Mouse (Mus musculus) urinary bladder, postnatal 25 days (tissue): ENCODE results near the gene Cul7.
A peak's percentile ranks its signal among the peaks of the same experiment; 100 is the strongest.

Experiments
- DNase-seq: peaks from one replicate; pipeline ENCODE4 v3.0.0; 2022; ENCODE audit warnings: low spot score

The Cul7 gene

DNA sequence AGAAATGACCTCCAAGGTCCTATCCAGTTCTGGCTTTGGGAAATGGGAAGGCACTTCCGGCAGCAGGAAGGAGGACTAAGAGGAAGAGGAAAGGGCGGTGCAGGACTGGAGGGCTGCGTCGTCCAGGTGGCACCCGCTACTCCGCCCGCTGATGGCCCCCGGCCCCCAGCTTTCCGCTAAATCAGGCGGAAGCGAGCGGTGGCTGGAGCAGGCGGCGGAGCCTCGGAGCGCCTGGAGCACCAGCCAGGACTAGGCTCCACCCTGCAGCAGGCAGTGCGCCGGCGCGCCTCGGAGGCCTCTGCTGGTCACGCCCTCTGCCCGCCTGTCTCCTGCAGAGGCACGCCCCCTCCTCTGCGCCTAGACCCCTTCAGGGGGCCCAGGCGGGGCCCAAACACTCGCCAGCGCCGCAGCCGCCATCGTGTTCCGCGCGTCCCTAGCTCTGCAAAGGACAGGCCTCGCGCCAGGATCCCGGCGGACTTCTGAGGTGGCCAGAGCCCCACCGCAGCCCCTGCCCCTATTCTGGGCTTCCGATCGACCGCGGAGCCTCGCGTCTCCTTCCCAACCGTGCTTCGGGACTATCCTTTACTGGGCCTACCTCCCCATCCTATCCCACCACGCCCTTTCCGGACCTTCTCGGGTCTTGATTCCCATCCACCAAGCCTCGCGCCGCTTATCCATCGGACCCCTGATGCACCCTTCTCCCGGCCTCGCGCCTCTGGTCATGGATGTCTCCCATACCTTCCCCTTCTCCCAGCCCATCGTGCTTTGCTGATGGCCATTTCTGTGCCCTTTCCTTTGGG, at the start of gene Cul7:
Cul7 (plus strand) TSS at position 106 of the 800 bp plus-strand sequence.
- peak; percentile 80 for DNase-seq

DNA sequence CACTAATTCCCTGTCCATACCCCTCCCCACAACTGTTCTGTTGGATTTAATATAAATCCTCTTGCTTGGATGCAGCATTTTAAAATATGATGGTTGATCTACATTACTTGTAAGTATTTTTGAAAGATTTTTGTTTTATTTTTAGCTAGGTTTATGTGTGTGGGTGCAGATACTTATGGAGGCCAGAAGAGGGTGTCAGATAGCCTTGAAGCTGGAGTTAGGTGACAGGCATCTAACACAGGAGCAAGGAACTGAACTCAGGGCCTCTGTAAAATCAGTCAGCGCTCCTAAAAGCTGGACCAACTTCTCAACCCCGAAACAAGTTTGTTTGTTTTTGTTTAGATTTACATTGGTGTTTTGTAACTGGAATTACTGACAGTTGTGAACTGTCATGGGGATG, 49.6 kb upstream of the Cul7 start:
- DNase-seq = no peak

DNA sequence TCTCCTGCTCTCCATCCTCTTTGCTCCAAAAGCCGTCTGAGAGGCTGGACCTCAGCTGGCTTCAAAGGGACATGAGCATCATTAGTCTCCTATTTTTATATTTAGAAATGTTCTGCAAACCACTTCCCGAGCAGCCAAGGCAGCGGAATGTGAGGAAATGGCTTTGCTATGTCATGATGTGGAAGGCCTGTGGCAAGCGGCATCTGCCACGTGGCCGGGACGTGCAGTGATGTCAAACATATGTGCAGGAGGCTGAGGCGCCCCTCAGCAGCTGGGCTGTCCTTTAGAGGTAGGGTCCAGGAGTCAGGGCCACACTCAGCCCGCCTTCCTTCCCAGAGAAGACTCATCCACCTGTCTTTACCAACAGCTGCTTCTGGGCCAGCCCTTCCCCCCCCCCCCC, 47.9 kb upstream of the Cul7 start:
- no peak for DNase-seq

DNA sequence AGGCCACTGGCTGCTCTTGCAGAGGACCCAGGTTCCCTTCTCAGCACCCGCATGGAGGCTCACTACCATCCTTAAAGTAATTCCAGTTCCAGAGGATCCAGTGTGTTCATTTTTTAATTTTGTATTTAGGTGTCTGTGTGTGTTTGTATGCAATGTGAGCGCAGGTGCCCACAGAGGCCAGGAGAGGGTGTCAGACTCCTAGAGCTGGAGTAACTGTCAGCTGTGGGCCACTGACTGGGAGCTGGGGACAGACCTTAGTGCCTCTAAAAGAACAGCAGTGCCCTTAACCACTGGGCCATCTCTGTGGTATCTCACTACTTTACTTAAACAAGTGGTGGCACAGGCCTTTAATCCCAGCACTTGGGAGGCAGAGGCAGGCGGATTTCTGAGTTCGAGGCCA, 46.9 kb upstream of the Cul7 start:
- no peak for DNase-seq

DNA sequence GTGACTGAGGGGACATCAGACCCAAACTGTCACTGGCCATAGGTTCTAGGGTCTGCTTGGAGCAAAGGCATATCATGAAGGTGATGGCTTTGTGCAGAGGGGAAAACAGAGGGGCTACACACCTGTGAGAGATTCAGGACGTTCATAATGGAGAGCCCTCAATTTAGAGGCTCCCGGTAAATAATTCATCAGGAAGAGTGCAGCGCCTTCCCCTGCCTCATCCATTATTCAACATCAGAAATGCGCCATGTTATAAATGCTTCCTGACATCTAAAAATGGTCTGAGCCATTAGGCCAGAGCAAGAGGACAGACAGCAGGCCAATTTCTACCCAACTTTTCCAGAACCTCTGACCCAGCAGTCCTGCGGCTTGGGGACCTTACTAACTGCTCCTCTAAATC, 45.0 kb upstream of the Cul7 start:
- no peak for DNase-seq

DNA sequence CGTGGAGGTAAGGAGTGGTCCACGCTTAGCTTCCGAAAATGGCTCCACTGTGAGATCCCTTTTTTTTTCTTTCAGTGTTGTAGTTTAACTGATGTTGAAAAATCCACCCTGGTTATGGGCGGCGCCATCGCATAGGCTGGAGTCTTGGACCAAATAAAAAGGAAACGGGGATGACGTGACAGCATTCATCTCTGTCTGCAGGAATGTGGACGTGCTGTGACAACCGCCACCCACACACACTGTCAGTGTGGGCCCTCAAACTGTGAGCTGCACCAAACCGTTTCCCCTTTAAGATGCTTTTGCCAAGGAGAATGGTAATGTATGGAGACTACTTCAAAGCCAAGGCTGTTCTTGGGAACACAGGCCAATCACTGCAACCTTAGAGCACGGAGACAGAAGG, 44.1 kb upstream of the Cul7 start:
- no peak for DNase-seq

DNA sequence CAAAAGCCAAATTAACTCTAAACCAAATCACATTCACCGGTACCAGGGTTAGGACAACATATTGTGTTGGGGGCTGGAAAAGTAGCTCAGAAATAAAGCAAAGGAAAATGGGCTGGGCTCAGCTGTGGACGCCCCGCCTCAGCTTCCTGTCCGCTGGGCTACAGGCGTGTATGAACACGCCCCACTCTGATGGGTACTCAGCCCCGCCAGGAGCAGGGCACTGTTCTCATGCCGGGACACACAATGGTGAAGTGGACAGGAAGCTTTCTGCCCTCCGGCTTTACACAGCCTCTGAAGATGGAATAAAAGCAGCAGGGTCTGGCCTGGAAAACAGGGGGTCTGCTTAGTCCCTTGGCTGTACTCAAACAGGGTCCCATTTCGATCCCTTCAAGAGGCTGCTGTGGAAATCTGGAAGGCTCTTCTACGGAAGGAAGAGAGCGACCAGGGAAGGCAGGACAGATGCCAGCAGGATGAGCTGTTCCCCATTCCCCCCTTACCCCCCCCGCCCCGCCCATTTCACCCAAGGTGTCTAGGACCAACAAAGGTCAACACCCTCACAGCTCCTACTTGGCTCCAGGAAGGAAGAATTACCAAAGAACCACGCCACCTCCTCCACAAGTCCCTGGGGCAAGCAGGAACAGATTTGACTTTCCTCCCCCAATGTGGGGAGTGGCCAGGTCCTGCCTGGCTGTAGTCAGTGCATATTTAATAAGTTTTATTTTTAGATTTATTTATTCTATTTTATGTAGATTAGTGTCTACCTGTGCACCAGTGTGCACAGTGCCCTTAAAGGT, 40.2 kb upstream of the Cul7 start:
- peak; percentile 42 for DNase-seq

DNA sequence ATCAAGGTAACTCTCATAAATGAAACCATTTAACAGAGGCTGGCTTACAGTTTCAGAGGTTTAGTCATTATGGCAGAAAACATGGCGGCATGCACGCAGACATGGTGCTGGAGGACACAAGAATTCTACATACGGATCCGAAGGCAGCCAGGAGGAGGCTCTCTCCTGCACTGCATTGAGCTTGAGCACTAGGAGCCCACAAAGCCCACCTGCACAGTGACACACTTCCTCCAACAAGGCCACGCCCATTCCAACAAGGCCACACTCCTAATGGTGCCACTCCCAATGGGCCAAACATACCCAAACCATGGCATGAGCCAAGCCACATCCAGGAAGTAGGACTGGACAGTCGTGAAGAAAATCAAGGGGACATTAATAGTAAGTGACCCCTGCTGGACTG, 38.8 kb upstream of the Cul7 start:
- DNase-seq = no peak

DNA sequence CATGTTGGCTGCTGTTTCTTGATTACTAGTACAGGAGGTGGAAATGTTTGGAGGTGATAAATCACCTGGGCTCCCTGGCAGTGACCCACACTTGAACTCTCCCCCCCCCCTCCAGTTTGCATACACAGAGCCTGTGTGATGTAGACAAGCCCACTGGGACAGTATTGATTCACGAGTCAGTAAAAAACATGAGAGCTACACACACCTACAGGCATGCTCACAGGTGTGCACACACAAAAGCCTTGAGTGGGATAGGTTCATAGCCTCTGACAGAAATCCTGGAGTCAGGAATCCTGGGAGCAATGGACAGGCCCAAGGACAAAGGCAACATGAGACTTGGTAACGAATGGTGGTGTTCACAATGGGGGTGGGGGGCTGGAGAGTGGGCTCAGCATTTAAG, 37.9 kb upstream of the Cul7 start:
- no peak for DNase-seq

DNA sequence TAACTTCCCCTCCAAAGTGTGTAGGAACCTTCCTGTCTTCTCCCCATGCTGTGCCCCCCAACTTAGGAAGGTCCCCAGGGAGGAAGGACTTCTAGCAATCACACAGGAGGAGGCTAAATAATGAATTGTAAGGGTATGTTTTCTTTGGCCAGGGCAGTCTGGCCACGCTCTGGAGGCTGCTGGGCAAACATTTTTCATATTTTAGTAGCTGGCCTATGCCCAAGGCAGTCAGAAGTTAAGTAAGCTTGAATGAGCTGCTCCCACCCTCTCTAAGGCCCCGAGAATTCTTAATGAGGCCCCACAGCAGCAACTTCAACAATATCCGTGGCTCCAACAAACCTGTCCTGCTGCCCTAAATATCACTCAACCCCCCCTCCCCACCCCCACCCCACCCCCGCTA, 37.3 kb upstream of the Cul7 start:
- no peak for DNase-seq

DNA sequence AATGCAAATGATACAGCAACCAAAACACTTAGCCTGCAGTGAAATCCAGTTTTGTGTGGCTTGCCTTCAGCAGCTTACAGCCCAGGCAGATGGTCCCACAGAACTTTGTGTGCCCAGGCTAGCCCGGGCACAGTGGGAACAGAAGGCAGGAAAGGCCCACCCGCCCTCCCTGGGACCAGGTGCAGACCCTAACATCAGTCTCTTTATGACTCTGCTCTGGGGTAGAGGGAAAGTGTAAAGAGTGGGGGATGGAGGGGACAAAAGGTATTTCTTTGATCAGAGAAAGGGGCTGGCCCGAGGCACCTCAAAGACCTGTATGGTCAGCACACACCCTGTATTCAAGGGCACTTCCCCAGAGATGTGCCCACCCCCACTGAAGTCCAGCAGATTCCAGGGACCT, 36.9 kb upstream of the Cul7 start:
- DNase-seq = no peak

DNA sequence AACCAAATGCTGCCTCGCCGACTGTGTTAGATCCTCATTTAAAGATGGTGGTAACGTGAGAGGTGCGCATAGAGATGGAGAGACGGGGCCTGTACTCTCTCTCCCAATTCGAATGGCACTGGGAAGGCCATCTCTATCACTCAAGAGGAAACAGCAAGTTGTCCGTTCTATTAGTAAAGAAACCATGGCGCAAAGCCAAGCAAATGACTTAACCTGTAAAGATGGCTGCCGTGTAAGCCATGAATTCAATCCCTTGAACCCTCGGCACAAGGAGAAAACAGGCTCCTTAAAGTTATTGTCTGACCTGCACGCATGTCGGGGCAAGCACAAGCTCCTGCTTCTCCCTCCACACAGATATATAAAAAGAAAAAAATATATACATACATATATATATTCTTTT, 32.3 kb upstream of the Cul7 start:
- no peak for DNase-seq

DNA sequence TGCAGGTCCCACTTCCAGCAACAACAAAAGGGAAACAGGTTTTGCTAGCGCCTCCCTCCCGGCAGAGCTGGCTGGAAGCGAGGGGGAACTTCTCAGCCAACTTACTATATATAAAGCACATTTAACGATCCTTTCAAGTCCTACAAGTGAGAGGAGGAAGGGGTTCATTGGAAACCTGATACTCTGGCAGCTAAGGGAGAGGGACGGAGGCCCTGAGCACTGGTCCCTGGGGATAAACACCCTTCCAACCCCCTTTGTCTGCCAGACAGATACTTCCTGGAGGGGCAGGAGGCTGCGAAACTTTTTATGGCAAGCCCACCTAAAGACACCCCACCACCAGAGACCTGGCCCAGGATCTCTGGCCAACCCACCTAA, 31.8 kb upstream of the Cul7 start:
- no peak for DNase-seq

DNA sequence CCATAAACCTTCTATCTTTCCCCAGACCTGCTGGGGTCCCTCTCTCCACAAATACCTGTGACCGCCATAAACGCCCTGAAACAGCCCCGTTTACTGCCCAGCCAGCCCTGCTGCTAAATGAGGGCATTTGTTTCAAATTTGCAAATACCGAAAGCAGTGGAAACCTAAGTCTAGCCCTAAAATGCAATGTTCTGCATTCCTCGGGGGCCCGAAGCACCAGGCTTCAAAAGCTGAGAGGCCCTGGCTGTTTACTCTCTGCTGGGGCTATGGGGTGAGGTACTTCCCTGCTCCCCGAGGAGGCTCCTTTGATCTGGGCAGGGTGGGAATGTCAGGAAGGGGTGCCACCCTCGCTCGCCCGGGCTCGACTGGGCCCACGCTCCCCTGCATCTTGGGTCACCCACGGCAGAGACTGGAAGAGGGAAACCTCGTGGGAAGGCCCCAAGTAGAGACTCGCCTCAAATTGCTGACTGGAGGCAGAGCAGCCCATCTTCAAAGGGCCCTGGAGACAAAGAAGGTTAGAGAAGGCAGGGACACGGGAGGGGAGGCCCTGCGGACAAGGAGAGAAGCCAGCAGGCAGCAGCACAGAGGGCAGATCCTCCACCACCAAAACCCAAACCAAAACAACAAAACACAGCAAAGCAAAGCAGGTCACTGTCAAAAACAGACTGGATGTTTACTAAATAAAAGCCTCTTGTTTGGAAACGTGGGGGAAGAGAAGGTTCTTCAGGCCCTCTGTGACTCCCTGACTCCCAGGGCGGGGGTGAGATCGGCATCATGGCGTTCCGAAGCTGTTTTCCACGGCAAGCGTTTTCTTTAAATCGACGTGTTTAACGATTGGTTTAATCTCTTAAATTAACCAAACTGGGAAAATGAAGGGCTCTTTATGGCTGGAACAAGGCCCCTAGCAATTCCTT, 31.1 kb upstream of the Cul7 start:
- no peak for DNase-seq

DNA sequence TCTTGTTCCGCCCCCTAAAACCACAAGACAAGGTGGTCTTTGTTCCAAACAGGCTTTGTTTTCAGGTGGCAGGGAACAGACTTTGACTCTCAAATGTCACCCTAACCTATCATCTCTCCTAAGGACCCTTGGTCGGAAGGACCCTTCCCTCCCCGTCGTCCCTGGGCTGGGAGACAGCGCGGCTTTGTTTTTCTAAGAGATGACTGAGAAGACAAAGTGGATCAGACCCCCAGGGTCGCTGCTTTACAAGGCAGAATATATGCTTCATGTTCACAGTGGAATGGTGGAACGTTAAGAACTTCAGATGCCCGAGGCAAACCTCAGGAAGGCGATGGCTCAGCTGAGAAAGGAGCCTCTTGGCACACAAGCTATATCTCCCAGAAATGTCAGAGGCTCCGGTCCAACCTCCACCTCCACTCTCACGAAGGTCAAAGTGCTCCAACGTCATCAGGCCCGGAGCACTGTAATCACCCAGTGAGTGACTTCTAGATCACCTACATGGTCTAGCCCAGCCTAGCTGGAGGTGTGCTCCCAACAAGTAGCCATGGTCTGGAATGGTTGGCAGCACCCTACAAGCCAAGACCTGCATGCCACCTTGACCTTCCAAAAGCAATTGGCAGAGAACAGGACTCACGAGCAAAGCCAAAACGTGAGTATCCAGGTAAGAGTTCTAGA, 30.3 kb upstream of the Cul7 start:
- no peak for DNase-seq

DNA sequence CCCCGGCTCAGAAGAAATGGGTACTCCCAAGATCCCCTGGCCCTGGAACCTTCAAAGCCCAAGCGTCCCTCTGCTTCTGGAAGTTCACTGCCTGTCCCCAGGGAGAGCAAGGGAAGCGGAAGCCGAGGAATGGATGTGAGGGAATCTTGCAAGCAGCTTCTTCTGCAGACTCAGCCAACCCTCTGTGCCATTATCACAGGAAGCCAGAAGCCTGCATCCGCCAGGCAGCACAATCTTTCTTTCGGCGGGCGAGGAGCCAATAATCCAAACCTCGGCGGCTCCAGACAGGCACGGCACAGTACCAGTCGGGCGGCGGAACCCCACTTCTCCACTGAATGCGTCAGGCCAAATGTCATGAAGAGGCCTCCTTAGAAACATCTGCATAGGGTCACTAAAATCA, 28.8 kb upstream of the Cul7 start:
- no peak for DNase-seq

DNA sequence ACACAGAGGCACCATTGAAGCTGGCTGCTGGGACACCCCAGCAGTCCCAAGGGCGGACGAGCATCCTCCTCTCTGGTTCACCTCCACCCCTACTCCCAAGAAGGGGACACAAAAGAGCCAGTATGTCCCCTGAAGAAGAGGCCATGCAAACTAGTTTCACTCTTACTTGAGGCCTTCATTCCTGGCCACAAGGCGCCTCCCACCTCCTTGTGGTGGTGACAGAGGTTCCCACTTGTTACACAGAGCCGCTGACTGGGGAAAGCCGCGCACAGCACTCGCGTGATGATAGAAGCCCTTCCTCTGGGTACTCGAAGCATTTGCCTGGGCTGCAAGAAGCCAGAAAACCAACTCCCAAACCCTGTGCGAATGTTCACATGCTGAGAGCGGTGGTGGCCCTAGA, 27.9 kb upstream of the Cul7 start:
- no peak for DNase-seq

DNA sequence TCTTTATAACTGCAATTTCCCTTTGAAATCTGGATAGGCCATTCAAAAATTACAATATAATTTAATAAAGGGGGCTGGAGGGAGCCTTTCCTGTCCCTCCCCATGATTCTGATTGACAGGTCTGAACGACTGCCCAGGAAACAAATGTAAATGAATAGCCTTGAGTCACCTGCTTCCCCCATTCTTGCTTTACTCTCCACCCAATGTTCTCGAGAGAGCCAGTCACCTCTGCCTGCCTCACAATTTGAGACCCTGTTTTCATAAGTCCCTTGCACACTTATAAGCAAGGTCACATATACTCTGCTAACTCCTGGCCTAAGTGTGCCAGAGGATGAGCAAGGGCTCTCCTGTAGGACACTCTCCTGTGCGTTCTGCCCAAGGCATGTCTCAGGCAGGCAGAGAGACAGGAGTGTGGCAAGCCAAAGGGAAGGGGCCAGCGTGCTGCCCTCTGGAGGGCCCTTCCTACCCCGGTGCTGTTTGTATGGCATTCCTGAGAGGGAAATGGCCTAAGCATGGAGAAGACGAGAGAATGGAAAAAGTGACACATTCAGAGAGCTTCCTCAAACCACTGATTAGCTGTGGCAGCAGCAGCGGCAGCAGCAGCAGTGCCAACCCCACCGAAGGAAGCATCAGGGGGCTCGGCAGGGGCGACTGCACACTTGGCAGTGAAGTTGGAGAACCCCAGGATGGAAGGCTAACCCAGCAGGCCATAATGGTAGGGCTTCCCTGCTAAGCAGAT, 26.1 kb upstream of the Cul7 start:
- no peak for DNase-seq

DNA sequence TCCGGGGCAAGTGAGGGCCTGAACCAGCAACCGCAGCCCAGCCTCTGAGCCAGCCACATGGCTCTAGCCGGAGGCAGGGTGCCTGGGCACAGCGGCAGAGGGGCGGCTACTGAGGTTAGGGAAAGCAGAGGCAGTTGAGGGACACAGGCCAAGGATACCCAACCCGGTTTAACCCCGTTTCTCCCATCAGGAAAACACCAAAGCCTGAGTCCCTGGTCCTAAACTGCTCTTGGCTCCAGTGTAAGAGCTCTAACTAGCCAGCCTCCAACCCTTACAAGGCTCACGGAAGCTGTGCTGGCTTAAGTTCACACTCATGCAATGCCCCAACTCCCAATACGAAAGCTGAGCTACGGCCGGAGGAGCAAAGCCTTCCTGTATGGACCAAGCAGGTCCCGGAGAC, 25.5 kb upstream of the Cul7 start:
- no peak for DNase-seq

DNA sequence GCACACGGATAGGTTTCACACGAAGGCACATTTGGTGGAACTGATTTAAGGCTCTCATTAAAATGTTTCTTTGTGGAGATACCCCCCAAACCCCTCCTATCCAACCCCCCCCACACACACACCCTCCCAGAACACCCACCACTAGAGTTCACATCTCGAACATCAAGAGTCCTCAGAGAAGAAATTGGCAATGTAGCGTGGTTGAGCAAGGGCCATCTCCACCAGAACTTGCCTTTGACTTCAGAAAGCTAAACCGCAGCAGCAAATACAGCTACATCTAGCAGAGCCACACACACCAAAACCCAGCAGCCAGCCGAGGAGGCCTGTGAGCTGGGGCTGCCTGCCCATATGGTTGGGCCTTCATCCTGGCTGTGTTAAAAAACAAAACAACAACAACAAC, 22.7 kb upstream of the Cul7 start:
- no peak for DNase-seq

DNA sequence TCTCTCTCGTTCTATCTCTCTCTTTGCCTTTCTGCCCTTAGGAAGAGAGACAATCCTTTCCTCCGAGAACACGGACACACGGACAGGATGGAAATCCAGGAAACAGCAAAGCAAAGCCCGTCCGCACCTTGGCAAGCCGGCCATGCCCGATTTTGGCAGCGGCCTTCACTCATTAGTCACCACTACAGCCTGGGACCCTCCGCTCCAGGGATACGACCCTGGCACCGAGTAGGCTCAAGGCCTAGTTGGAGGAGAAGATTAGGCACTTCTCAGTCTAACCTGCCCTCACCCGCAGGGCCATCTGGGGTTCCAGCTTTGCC, 21.7 kb upstream of the Cul7 start:
- no peak for DNase-seq
